Mouse (Mus musculus) frontal cortex, postnatal 36 days (tissue): ENCODE data around the gene Atp5j.

ENCODE experiments used
- DNase-seq, 2 experiments: peaks; one replicate each; pipeline ENCODE4 v3.0.0; 2022; ENCODE audit warnings: low spot score in 2 of 2

The Atp5j gene

DNA sequence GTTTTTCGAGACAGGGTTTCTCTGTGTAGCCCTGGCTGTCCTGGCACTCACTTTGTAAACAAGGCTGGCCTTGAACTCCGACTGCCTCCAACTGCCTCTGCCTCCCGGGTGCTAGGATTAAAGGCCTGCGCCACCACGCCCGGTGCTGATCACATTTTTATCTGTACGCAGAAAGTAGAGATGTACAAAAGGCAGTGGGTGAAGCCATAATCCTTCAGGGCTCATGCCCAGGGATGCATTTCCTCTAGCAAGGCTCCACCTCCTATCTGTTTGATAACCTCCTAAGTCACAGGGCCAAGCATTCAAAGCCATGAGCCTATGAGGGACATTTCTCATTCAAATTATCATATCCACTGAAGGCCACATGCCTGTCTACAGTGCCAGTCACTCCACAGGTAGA is 27.6 kb downstream of the Atp5j start:
- DNase-seq = no peak

DNA sequence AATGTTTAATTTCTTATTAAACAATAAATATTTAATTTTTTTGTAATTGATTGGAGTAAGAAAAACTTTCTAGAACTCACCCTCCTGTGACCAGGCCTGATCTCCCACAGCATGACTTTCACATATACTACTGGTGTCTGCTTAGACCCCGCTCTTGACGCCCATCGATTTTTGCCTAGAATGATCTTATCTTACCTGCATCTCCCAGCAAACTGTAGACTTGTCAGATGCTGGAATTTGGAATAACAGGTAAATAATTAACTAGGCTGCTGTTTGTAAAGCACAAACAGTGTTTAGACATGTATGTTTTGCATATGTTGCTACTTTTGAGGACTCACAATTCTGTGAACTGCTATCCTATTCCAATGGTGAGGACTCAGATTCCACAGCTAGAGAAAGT is 29.2 kb downstream of the Atp5j start:
- DNase-seq = no peak

DNA sequence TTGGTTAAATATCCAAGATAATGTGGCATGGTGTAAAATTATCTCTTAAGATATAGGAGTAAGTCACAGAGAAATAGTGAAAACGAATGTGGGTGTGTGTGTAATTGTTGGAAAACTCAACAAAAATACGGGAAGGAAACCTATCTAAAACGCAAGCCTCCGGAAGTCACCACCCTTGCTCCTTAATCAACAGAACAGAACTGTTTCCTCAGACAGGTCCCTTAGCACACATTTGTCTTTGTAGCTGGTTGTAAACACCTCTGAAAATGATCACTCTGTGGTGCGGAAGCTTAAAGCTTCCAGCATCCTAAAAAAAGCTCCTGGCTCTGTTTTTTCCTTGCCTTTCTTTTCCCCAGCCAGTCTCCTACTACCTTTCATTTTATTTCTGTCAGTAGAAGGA is 30.6 kb downstream of the Atp5j start:
- no peak for DNase-seq

DNA sequence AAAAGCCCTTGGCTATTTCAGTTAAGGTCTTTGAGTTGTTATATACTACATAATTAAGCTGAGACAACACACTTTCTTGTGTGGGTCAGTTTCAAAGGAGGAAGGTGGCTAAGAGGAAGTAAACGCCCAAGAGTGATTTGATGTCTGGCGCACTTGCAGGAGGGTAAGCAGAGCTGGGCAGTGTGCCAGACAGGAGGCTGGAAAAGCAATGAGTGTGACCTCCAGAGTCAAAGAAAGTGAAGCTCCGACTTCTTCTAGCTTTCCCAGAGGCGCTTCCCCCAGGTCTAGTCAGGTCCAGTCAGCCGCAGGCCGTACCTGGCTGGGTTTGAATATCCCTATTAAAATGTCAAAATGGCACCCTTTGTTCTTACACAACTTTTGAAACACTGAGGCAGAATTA is 33.2 kb downstream of the Atp5j start:
- DNase-seq = no peak

DNA sequence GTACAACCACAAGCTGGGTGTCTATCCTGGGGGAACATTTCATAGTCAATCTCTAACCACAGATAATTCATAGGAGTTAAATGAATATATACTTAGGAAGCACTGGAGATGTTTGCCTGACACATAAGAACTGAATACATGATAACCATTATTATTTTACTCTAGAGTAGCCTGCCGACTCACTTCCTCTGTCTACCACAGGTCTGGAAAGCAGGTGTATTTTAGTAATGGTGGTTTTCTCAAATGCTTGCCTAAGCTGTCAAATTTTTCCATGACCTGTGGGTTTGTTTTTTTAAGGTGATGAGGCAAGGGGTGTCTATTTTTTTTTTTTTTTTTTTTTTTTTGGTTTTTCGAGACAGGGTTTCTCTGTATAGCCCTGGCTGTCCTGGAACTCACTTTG is 35.4 kb downstream of the Atp5j start:
- DNase-seq = no peak

DNA sequence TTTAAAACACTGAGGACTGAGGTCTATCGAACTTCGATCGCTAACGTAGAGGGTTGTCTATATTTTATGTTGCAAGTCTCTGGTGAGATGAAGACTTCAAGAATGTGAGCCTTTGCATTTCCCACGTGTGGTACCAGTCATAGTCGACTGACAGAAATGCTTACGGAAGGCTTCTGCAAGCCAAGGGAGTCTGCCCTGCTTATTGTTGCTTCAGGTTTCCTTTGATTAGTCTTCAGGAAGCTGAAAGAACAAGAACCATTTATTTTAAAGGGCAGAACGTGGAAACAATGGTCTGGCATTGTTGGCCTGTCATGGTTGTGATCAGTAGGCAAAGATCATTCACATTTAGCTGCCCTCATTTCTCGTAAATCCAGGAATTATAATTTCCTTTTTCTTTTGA is 38.7 kb downstream of the Atp5j start:
- DNase-seq = no peak

DNA sequence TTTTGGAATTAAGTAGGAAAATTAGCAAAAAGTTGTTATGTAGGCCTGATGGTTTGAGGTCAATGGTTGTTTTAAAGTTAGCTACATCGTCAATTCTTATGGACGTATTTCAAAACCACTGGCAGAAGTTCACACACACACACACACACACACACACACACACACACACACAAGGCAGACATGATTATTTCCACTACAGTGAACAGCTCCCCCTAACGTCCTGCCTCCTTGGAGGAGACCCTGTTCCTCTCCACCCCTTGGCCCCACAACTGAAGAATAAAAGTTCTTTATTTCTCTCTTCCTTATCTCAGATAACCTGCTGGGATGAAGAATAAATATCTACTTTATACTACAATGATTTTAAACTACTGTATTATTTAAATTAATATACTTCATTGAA is 40.1 kb downstream of the Atp5j start:
- DNase-seq = no peak

DNA sequence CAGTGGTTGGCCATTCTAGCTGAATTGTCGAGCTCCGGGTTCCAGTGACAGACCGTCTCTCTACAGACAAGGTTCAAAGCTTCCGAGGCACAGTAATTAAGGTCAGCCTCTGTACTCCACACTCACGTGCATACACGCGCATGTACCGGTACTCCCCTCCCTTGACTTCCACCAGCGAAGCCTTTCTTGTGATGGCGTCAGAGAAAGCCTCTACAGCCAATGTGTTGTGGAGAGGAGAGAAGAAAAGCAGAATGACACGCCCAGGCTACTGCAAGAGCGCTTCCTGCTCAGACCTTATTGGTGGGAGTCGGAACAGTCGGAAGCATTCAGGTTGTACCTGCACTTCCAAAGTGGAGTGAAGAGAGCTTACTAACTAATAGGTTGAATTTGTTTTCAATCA is 42.0 kb downstream of the Atp5j start:
- DNase-seq = no peak

DNA sequence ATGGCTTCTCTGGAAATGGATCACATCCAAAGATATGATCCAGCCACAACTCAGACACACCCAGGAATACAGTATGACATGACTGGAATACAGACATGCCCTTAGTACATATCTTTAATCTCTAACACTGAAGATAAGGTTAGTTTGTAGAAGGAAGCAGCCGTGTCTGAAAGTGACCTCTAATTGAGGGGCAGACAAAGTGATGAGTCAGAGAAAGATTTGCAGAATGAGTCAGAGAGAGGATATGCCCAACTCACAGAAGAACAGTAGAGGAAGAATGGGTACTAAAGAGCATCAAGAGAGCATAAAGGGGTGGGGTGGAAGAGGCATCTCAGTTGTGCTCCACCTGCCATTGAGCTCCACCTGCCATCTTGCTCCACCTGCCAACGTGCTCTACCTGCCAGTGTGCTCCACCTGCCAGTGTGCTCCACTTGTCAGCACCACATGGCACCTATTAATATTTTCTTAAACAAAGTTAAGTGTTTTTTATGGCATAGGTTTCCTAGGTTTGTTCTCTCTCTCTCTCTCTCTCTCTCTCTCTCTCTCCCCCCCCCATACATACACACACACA is 44.7 kb downstream of the Atp5j start:
- no peak for DNase-seq

DNA sequence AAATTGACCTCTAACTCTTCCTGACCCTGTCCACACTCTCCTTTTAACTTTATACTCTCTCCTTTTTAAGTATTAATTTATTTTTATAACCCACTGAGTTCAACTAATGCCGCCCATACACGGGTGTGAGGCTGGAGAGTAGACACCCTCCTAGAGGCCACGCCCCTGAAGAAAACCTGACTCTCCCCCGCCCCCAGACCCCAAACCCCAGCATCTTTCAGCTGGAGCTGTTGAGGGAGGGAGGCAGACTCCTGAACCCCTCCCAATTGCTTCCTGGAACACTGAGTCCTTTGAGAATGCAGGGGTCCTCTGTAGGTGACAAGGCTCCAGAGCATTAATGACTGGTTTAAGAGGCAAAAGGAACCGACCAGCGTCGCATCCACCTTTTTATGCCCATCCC is 50.5 kb downstream of the Atp5j start:
- DNase-seq = no peak

DNA sequence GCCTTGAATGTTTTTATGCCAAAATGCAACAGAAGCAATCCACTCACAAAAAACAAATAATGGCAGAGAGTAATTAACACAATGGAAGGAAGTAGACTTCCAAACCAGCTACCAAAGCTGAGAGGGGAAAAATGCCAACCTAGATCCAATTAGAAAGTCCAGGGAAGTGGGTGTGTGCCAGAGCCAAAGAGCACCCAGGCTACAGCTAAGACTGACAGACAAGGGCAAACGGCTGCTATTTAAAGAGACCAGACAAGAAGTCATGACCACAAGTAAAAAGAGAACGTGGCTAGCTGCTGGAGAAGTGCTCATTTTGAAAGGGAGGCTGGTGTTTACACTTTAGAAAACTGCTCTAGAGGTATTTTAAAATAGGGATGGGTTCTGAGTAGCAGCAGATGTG is 52.1 kb downstream of the Atp5j start:
- DNase-seq = no peak

DNA sequence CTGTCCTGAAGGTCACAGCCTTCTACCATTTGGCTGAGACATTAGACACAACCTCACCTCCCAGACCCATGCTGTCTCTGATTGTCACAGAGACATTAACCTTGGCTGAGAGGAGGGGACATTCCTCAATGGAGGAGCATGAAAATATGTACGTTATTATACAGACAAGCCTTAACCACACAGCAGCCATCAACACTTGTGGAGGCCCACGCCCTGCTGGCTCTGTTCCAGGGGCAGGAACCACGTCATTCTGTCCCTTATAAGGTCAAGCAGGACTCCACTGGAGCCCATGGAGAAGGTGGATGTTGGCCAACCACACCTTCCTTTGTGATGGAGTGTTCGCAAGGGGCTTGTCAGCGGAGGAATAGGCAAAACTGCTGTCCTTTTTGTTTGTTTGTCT is 55.7 kb downstream of the Atp5j start:
- DNase-seq = no peak

DNA sequence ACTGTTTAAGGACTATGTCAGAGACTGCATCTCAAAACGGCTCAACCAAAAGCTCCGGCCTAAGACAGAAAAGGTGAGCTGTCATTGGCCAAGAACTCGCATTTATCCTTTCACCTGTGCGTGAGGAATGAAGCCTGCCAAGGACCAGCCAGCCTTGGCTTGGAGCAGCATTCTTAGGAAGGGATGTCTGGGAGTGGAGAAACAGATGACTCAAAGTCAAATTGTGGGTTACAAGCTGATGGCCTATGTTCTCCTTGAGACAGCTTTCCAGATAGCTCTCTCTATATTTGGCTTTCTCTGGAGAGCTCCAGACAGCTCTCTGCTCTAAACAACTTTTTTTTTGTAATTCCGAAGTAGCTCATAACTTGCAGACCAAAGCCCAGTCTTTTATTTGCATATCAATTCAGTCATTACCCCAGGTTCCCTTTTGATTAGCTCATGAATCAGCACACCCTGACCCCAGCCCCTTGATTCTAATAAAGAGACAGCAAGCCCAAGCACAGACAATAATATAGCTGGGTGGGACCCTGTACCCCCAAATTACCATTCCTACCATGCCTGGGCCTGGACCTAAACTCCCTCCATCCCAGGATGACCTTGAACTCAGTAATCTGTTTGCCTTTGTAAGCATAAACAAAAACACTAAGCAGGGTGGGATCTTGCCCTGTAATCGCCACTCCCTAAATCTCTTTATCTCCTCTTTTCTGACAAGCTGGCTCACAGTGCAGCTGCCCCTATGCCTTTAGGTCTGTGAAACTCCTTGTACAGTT is 56.4 kb downstream of the Atp5j start:
- no peak for DNase-seq

DNA sequence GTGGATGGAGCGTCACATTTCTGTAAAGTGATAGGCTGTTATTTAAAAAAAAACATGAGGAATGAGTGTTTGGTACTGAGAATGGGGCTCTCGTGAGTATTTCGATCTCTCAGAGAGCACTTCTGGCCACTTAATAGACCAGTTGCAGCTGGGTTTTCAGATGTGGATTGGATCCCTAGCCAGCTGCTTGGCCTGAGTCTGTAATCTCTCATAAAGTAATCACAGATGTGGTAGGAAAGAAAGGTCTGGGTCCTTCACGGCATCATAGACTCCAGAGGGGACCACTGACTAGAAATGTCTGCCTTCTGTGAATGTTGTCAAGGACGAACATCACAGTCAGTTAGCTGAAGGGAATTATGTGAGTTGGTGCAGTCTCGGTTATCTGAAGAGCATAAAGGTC is 57.0 kb downstream of the Atp5j start:
- no peak for DNase-seq
